Mouse (Mus musculus) ovary, adult 18-20 months (tissue): ENCODE data around the gene Fbxw4.

Source experiments
- DNase-seq: peaks from one replicate; pipeline ENCODE4 v3.0.0; 2022; ENCODE audit warnings: low spot score, mixed read lengths

Gene Fbxw4

GRCm38 (mm10) chr19:45615415-45616213 is 44.5 kb downstream of the Fbxw4 start:
- DNase-seq, result no peak

- no peak for DNase-seq
Measured at GRCm38 (mm10) chr19:45614928-45615327, 45.2 kb downstream of the Fbxw4 start.

GRCm38 (mm10) chr19:45614375-45614774 is 45.7 kb downstream of the Fbxw4 start:
- DNase-seq, result no peak

- DNase-seq, result no peak
Measured at GRCm38 (mm10) chr19:45610823-45611222, 49.3 kb downstream of the Fbxw4 start.

GRCm38 (mm10) chr19:45608648-45609339 is 51.3 kb downstream of the Fbxw4 start:
- DNase-seq, result no peak

- no peak for DNase-seq
Measured at GRCm38 (mm10) chr19:45607479-45607878, 52.6 kb downstream of the Fbxw4 start.

GRCm38 (mm10) chr19:45606701-45607100 is 53.4 kb downstream of the Fbxw4 start:
- no peak for DNase-seq

GRCm38 (mm10) chr19:45602606-45603005 is 57.5 kb downstream of the Fbxw4 start:
- no peak for DNase-seq

- no peak for DNase-seq
Measured at GRCm38 (mm10) chr19:45597106-45597505, 63.0 kb downstream of the Fbxw4 start.

GRCm38 (mm10) chr19:45596434-45596833 is 63.7 kb downstream of the Fbxw4 start:
- DNase-seq, result no peak

- no peak for DNase-seq
Measured at GRCm38 (mm10) chr19:45596019-45596418, 64.1 kb downstream of the Fbxw4 start.

GRCm38 (mm10) chr19:45595481-45595880 is 64.6 kb downstream of the Fbxw4 start:
- DNase-seq, result no peak

GRCm38 (mm10) chr19:45594079-45594478 is 66.0 kb downstream of the Fbxw4 start:
- no peak for DNase-seq

GRCm38 (mm10) chr19:45592916-45593315 is 67.2 kb downstream of the Fbxw4 start:
- no peak for DNase-seq

- DNase-seq, result peak; percentile 26
Measured at GRCm38 (mm10) chr19:45591704-45592103, 68.4 kb downstream of the Fbxw4 start.

- DNase-seq, result no peak
Measured at GRCm38 (mm10) chr19:45589761-45590160, 70.4 kb downstream of the Fbxw4 start.

- no peak for DNase-seq
Measured at GRCm38 (mm10) chr19:45587509-45588292, 72.4 kb downstream of the Fbxw4 start.

GRCm38 (mm10) chr19:45586850-45587249 is 73.3 kb downstream of the Fbxw4 start:
- DNase-seq, result no peak

GRCm38 (mm10) chr19:45584856-45585620 is 75.1 kb downstream of the Fbxw4 start:
- no peak for DNase-seq

- DNase-seq, result no peak
Measured at GRCm38 (mm10) chr19:45583136-45583535, 77.0 kb downstream of the Fbxw4 start.

- DNase-seq, result no peak
Measured at GRCm38 (mm10) chr19:45582161-45582560, 78.0 kb downstream of the Fbxw4 start.

- DNase-seq, result no peak
Measured at GRCm38 (mm10) chr19:45581257-45581656, 78.9 kb downstream of the Fbxw4 start.
